13 mouse cellular contexts compared by ENCODE assay signal in genomic region chr10:114265927-114266326, GRCm38 (mm10).
DNase-seq lines count a peak whose midpoint lies in the region; ATAC-seq lines count a peak whose summit lies in the region.
"Had no signal": no experiment of that assay in that cellular context is flagged by ENCODE, and none has a peak within 500 bp of the region (broad histone marks: within the 10 kb centered on the region; RNA-seq: fewer than 3 reads in every experiment).

No protein-coding gene starts in this region.

- H3K9me3 ChIP-seq in forebrain, embryonic 15.5 days = no peaks in the 10 kb centered on the region
- H3K9me3 ChIP-seq in forebrain, embryonic 11.5 days (ENCODE audit: control insufficient read depth, low read length) = no peaks in the 10 kb centered on the region
- H3K9me3 ChIP-seq: liver, embryonic 13.5 days; midbrain, embryonic 12.5 days had no signal

- 62% methylated on average over 4 of the region's 4 CpGs for WGBS in forebrain, embryonic 15.5 days
- WGBS in forebrain, embryonic 11.5 days = 85% methylated on average over 4 of the region's 4 CpGs

- ATAC-seq in forebrain, embryonic 15.5 days (replicated peaks) = peak; percentile 75
- ATAC-seq in forebrain, embryonic 11.5 days (replicated peaks; ENCODE audit: low FRiP score) = no peak

- H3K4me2 ChIP-seq in forebrain, embryonic 15.5 days (replicated peaks) = no peak overlapping the region
- no peak overlapping the region for H3K4me2 ChIP-seq in forebrain, embryonic 11.5 days (ENCODE audit: low read depth, low read length, severe bottlenecking)
- H3K4me2 ChIP-seq: liver, embryonic 13.5 days; midbrain, embryonic 12.5 days had no signal

- no peak for DNase-seq in forebrain, embryonic 11.5 days (ENCODE audit: low spot score)
- DNase-seq in right cerebral cortex, postnatal 14 days = peak; percentile 5
- no peak for DNase-seq in right cerebral cortex, postnatal 4 days
- peak; percentile 72 for DNase-seq in layer of hippocampus, adult 9-11 months
- no peak for DNase-seq in liver
- no peak for DNase-seq in ovary, postnatal 10 days (ENCODE audit: low spot score)
- DNase-seq: gastrocnemius, postnatal 10 days; liver, embryonic 13.5 days; lung, postnatal 36 days; thymus, postnatal 36 days had no signal

- H3K27ac ChIP-seq in forebrain, embryonic 15.5 days (replicated peaks) = no peak overlapping the region
- no peak overlapping the region for H3K27ac ChIP-seq in forebrain, embryonic 11.5 days (ENCODE audit: low read depth, low read length)
- H3K27ac ChIP-seq: kidney, postnatal 0 days; liver, embryonic 13.5 days; midbrain, embryonic 12.5 days had no signal

- no peaks in the 10 kb centered on the region for H3K27me3 ChIP-seq in forebrain, embryonic 15.5 days
- no peaks in the 10 kb centered on the region for H3K27me3 ChIP-seq in forebrain, embryonic 11.5 days (ENCODE audit: control insufficient read depth, insufficient read depth, low read length)
- H3K27me3 ChIP-seq: liver, embryonic 13.5 days; midbrain, embryonic 12.5 days had no signal

- H3K4me1 ChIP-seq in forebrain, embryonic 15.5 days = no peaks in the 10 kb centered on the region
- H3K4me1 ChIP-seq in forebrain, embryonic 11.5 days (replicated peaks; ENCODE audit: control insufficient read depth, insufficient read depth, low read length) = no peaks in the 10 kb centered on the region
- H3K4me1 ChIP-seq: liver, embryonic 13.5 days; midbrain, embryonic 12.5 days had no signal

- H3K9ac ChIP-seq in forebrain, embryonic 15.5 days (replicated peaks) = no peak overlapping the region
- no peak overlapping the region for H3K9ac ChIP-seq in forebrain, embryonic 11.5 days (ENCODE audit: low read length)
- H3K9ac ChIP-seq: liver, embryonic 13.5 days; midbrain, embryonic 12.5 days had no signal

- H3K4me3 ChIP-seq in forebrain, embryonic 15.5 days = no peak overlapping the region
- no peak overlapping the region for H3K4me3 ChIP-seq in forebrain, embryonic 11.5 days (ENCODE audit: low read depth, low read length)
- H3K4me3 ChIP-seq: liver, embryonic 13.5 days; midbrain, embryonic 12.5 days had no signal

- H3K36me3 ChIP-seq in forebrain, embryonic 15.5 days = no peaks in the 10 kb centered on the region
- H3K36me3 ChIP-seq in forebrain, embryonic 11.5 days (ENCODE audit: control insufficient read depth, insufficient read depth, low read length) = no peaks in the 10 kb centered on the region
- H3K36me3 ChIP-seq: liver, embryonic 13.5 days; midbrain, embryonic 12.5 days had no signal

Comparison
In these comparisons a context has a peak if more than half of its experiments do, and no peak if none do; other contexts are left out.
1. DNase-seq: peak in right cerebral cortex, postnatal 14 days (single experiment) and layer of hippocampus, adult 9-11 months (single experiment); none in forebrain, embryonic 11.5 days (single experiment), right cerebral cortex, postnatal 4 days (single experiment), liver (single experiment) and ovary, postnatal 10 days (single experiment).